Mouse (Mus musculus): ENCODE results near the gene Ncbp3.

DNA sequence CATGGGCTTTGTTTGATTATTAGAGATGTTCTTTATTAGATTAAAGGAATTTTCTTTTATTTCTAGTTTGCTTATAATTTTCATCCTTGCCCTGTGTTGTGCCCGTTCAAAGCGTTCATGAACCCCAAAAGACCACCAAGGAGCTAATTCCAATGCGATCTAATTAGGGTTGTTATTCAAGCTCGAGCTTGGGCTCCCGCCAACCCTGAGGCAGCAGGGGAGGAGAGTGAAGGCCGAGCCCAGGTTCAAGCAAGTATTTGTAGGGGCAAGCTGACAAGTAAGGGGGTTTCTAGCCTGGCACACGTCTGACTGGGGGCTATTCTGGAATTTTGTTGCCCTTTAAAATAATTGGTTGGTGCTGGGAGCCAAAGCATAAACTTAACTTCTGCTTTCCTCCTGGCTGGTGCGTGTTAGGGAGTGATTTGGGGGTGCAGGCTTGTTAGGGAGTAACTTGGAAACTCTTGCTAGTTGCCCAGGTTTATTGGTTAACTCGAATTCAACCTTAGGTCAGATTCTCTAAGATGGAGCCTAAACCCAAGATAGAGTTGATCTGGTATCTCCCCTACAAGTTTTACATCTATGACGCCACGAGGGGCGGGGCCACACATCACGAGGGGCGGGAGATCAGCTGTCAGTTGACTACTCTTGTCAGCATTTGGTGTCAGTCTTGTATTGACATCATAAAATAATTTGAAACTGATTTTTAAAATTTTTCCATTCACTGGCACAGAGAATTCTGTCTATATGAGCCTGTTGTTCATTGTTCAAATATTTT, 52.6 kb downstream of the Ncbp3 start:
- TF ChIP-seq CTCF (IDR thresholded peaks at IDR 0.05; ENCODE audit: low read depth), result no peak
- TF ChIP-seq EP300 (optimal IDR thresholded peaks at IDR 0.05), result no peak
